Mouse (Mus musculus) small intestine, adult 2 months (tissue): ENCODE data around the gene Mrpl57. TPM values are rescaled to one million over a fixed set of nuclear protein-coding genes. Genes with fewer than 3 reads are reported as not detected.

ENCODE experiments used
- H3K27ac ChIP-seq: fragments of 200-500 bp; 2 replicates; pipeline ENCODE4 v1.5.1; 2012; ENCODE audit warnings: low read depth, low read length, control low read depth, inconsistent platforms; ENCODE audit not compliant: insufficient read depth
- H3K27me3 ChIP-seq: fragments of 200-500 bp; 2 replicates; pipeline ENCODE4 v1.6.1; 2012; ENCODE audit warnings: mild to moderate bottlenecking, moderate library complexity, low read length, inconsistent platforms; ENCODE audit not compliant: control insufficient read depth, insufficient read depth
- H3K36me3 ChIP-seq: fragments of 200-500 bp; 2 replicates; pipeline ENCODE4 v1.6.1; 2012; ENCODE audit warnings: mild to moderate bottlenecking, low read length, control low read depth, inconsistent platforms; ENCODE audit not compliant: control insufficient read depth, insufficient read depth
- H3K4me1 ChIP-seq: fragments of 200-500 bp; 2 replicates; pipeline ENCODE4 v1.6.1; 2012; ENCODE audit warnings: low read length, inconsistent platforms, mixed read lengths; ENCODE audit not compliant: control insufficient read depth, insufficient read depth, insufficient read length
- H3K4me3 ChIP-seq: fragments of 200-500 bp; 2 replicates; pipeline ENCODE4 v1.5.1; 2012; ENCODE audit warnings: low read depth, mild to moderate bottlenecking, control low read depth, inconsistent platforms, low read length, moderate library complexity
- CTCF ChIP-seq: fragments of 200-500 bp; IDR thresholded peaks from 2 replicates; pipeline ENCODE4 v1.5.1; 2012; ENCODE audit warnings: low read depth, mild to moderate bottlenecking, control low read depth, inconsistent platforms, low read length, moderate library complexity, mixed read lengths; ENCODE audit not compliant: insufficient replicate concordance, insufficient read length; ENCODE audit errors: extremely low read depth
- POLR2A ChIP-seq: fragments of 200-500 bp; IDR thresholded peaks from 2 replicates; pipeline ENCODE4 v1.6.1; 2012; ENCODE audit warnings: low read depth, mild to moderate bottlenecking, control low read depth, inconsistent platforms, low read length, moderate library complexity
- WGBS: fragments of 180-500 bp; shearing (Covaris S2); methylation state at CpG from one replicate; pipeline ENCODE4 v1.1.7; 2018; 5-methylcytosine and 5-hydroxymethylcytosine counted together
- polyA plus RNA-seq: library from polyadenylated mRNA; depleted of rRNA; stranded (reverse); fragments of >200 nt; gene quantifications from 2 replicates; pipeline ENCODE4 v1.2.3, GENCODE M21; 2012; rRNA removed

Gene Mrpl57
- polyA plus RNA-seq, 1 experiment: 52.9 TPM

DNA sequence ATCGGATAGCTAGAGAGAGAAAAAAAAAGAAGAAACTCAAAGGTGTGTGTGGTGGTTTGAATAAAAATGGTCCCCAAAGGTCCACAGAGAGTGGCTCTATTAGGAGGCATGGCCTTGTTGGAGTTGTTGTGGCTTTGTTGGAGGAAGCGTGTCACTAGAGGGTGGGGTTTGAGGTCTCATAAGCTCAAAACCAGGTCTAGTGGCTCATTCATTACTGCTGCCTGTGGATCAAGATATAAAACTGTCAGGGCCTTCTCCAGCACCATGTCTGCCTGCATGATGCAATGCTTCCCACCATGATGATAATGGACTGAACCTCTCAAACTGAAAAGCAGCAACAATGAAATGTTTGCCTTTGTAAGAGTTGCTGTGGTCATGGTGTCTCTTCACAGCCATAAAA lies 32.6 kb downstream of the Mrpl57 start:
- TF ChIP-seq POLR2A (no peak), CTCF (no peak)
- no peaks in the 10 kb centered on the region for H3K4me1 ChIP-seq
- no peaks in the 10 kb centered on the region for H3K27me3 ChIP-seq
- 91% methylated on average over 2 of the region's 2 CpGs for WGBS
- no peak overlapping the region for H3K4me3 ChIP-seq
- peaks cover 15% of the 10 kb centered on the region for H3K36me3 ChIP-seq
- H3K27ac ChIP-seq: no peak overlapping the region

DNA sequence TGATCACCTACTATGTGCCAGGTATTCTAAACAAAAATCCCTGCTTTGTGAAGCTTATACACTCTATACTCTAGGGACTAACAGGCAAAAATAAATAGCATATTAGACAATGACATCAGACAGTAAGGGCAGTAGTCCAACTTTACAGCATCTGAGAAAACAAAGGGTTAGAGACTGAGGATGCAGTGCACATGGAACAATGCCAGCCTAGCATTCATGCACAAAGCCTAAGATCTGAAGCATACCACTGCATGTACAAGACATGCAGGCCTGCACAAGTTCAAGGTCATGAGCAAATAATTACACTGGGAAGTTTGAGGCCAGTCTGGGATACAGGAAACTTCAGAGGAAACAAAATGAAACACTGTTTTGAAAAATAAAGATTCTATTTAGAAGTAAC lies 33.5 kb downstream of the Mrpl57 start:
- H3K4me3 ChIP-seq: no peak overlapping the region
- no peaks in the 10 kb centered on the region for H3K4me1 ChIP-seq
- no peaks in the 10 kb centered on the region for H3K27me3 ChIP-seq
- TF ChIP-seq POLR2A: no peak
- TF ChIP-seq CTCF: no peak
- H3K36me3 ChIP-seq: peaks cover 17% of the 10 kb centered on the region
- H3K27ac ChIP-seq: no peak overlapping the region

DNA sequence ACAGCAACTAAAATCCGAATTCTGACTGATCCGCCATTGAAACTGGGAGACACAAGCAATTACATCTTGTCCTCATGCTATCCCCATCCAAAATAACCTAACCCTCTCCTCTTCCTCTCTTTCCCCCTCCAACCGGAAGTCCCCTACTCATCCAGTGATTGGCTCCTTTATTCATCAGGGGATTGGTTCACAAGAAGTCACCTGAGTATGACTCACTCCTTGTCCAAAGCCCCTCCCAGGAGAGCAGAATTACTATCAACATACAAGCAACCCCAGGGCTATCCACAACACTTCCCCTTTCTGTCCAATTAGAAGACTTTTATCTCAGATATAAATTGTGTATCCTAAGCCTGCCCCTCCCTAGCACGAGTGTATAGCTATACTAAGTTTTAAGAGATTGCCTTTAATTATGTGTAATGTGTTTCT lies 36.0 kb downstream of the Mrpl57 start:
- Histone ChIP-seq H3K4me3 (no peak overlapping the region), H3K36me3 (peaks cover 22% of the 10 kb centered on the region), H3K27me3 (no peaks in the 10 kb centered on the region), H3K27ac (no peak overlapping the region), H3K4me1 (no peaks in the 10 kb centered on the region)
- TF ChIP-seq CTCF (no peak), POLR2A (no peak)
- WGBS: 78% methylated on average over 4 of the region's 4 CpGs

- H3K36me3 ChIP-seq: peaks cover 18% of the 10 kb centered on the region
- H3K4me3 ChIP-seq: no peak overlapping the region
- WGBS: 82% methylated on average over 2 of the region's 2 CpGs
- TF ChIP-seq POLR2A: no peak
- TF ChIP-seq CTCF: no peak
- no peak overlapping the region for H3K27ac ChIP-seq
- no peaks in the 10 kb centered on the region for H3K27me3 ChIP-seq
- H3K4me1 ChIP-seq: no peaks in the 10 kb centered on the region
These were observed 37.1 kb downstream of the Mrpl57 start for GRCm38 (mm10) chr14:57863129-57863528.

- H3K4me1 ChIP-seq: no peaks in the 10 kb centered on the region
- TF ChIP-seq CTCF (no peak), POLR2A (no peak)
- no peaks in the 10 kb centered on the region for H3K27me3 ChIP-seq
- no peak overlapping the region for H3K4me3 ChIP-seq
- 82% methylated on average over 3 of the region's 3 CpGs for WGBS
- H3K27ac ChIP-seq: no peak overlapping the region; the same call in 1 of the 2 replicates
- H3K36me3 ChIP-seq: peaks cover 21% of the 10 kb centered on the region
These were observed 39.2 kb downstream of the Mrpl57 start for GRCm38 (mm10) chr14:57865256-57865655.

DNA sequence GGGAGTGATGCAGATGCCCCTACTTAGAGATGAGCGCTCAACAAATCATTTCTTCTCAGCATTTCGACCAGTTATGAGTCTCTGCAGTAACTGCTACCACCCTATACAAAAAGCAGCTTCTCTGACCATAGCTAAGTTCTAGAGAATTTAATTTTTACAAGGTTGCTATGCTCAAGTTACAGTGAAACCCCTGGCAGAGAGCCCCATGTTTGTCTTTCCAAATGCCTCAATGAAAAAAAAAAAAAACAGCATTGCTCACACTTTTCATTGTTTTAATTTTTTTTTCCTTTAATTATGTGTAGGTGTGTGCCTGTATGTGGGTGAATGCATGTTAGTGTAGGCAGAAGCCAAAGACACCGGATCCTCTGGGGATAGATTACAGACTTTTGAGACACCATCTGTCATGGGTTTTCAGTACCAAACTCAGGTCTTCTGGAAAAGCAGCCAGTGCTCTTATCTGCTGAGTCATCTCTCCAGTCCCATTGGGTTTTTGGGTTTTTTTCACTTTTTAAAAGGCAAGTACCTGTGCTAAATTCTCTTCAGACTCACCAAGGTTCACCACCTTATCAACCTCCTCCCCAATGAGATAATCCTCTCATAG lies 40.7 kb downstream of the Mrpl57 start:
- Histone ChIP-seq H3K36me3 (peaks cover 19% of the 10 kb centered on the region), H3K4me3 (no peak overlapping the region), H3K27ac (no peak overlapping the region), H3K4me1 (no peaks in the 10 kb centered on the region), H3K27me3 (no peaks in the 10 kb centered on the region)
- 94% methylated on average over 3 of the region's 3 CpGs for WGBS
- TF ChIP-seq CTCF: no peak
- no peak for TF ChIP-seq POLR2A

DNA sequence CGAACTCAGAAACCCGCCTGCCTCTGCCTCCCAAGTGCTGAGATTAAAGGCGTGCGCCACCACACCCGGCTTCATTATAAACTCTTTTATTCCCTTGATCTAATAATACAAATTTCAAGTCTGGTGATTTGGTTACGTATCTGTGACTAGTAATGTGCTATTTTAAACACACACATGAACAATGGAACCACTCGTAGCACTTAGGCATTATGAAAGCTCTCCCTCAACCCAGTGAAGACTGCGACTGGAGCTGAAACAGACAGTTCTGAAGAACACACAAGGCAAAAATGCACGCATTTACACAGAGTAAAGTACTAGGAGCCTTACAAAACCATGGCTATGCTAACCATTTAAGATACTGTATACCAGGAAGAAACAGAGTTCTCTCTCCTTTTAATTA lies 51.9 kb downstream of the Mrpl57 start:
- no peak overlapping the region for H3K27ac ChIP-seq
- no peaks in the 10 kb centered on the region for H3K27me3 ChIP-seq
- H3K4me1 ChIP-seq: peaks cover 11% of the 10 kb centered on the region
- TF ChIP-seq POLR2A (no peak), CTCF (no peak)
- H3K4me3 ChIP-seq: no peak overlapping the region
- WGBS: 82% methylated on average over 9 of the region's 9 CpGs
- H3K36me3 ChIP-seq: peaks cover 7% of the 10 kb centered on the region

Other genes starting within 250 kb of the Mrpl57 start
- gene Xpo4, start 160.8 kb upstream of the Mrpl57 start, polyA plus RNA-seq: 0.58 and 0.66 TPM in 2 replicates
- 1.9 and 2.9 TPM in 2 replicates for gene Gm49361, start 80.1 kb upstream of the Mrpl57 start, polyA plus RNA-seq
- 11.7 and 23.0 TPM in 2 replicates for gene Lats2, start 67.8 kb upstream of the Mrpl57 start, polyA plus RNA-seq
- 1.2 and 3.6 TPM in 2 replicates for gene Sap18, start 28.1 kb upstream of the Mrpl57 start, polyA plus RNA-seq
- 0.17 and 0.55 TPM in 2 replicates for gene Ska3, start within 50 bp of the Mrpl57 start, polyA plus RNA-seq
- 0.85 and 2.0 TPM in 2 replicates for gene Zdhhc20, start 64.0 kb downstream of the Mrpl57 start, polyA plus RNA-seq
- 10.7 and 26.8 TPM in 2 replicates for gene Micu2, start 173.0 kb downstream of the Mrpl57 start, polyA plus RNA-seq
- gene Fgf9, start 244.3 kb downstream of the Mrpl57 start, polyA plus RNA-seq: 0.14 and 0.62 TPM in 2 replicates